In genomic region chr3:116594728-116595602, GRCm38 (mm10) we compare ENCODE assay signal across 8 mouse cellular contexts. TPM values are rescaled to one million over a fixed set of nuclear protein-coding genes. Genes with fewer than 3 reads are reported as not detected.
DNase-seq lines count a peak whose midpoint lies in the region; ATAC-seq and TF ChIP-seq lines count a peak whose summit lies in the region.

Gene Sass6, plus strand, starts transcription at chr3:116594982.

- in situ Hi-C loops in ES-E14 (cut with MboI; ENCODE audit: low sequenced_read_pairs in 2 of 2, unreplicated experiment in 2 of 2), result no loop called here

- TF ChIP-seq CTCF in lung, adult 2 months (IDR thresholded peaks at IDR 0.05; ENCODE audit: insufficient read depth, low read length), result no peak

- H3K27ac ChIP-seq in ES-E14 (ENCODE audit: insufficient read depth, low read depth, low read length, poor library complexity, severe bottlenecking), result peak within 1 kb of the TSS; percentile 71
- peak within 1 kb of the TSS; percentile 89 for H3K27ac ChIP-seq in forebrain, embryonic 15.5 days (replicated peaks)

- H3K4me2 ChIP-seq in forebrain, embryonic 15.5 days (replicated peaks), result peak within 1 kb of the TSS; percentile 74

- H3K9me3 ChIP-seq in ES-E14 (ENCODE audit: control insufficient read depth, insufficient read depth, low read depth, low read length), result no peaks in the 10 kb centered on the region
- H3K9me3 ChIP-seq in forebrain, embryonic 15.5 days, result no peaks in the 10 kb centered on the region

- peak; percentile 96 for DNase-seq in ES-E14 (ENCODE audit: low read depth, low spot score)
- DNase-seq in cerebellum, adult 11-12 months, result peak; percentile 95
- peak; percentile 91 for DNase-seq in heart, postnatal 25 days (ENCODE audit: low spot score)
- peak; percentile 93 to 99 for DNase-seq in layer of hippocampus, adult 18-20 months (ENCODE audit: low spot score in 2 of 2)
- DNase-seq in lung, adult 2 months, result peak; percentile 99
- peak; percentile 89 to 94 for DNase-seq in thymus, adult 18-20 months

- ATAC-seq in forebrain, embryonic 15.5 days (replicated peaks), result peak; percentile 99
- peak; percentile 99 for ATAC-seq in neutrophil, adult 5-6 weeks (ENCODE audit: extremely low read depth, insufficient number of reproducible peaks, low FRiP score, poor library complexity, severe bottlenecking)

- H3K36me3 ChIP-seq in ES-E14 (ENCODE audit: control insufficient read depth, insufficient read depth, low read length, poor library complexity, severe bottlenecking), result peaks cover 7% of the 10 kb centered on the region
- H3K36me3 ChIP-seq in forebrain, embryonic 15.5 days, result peaks cover 17% of the 10 kb centered on the region

- under 1% methylated on average over 65 of the region's 65 CpGs for WGBS in forebrain, embryonic 15.5 days
- under 1% methylated on average over 65 of the region's 65 CpGs for WGBS in lung, adult 2 months

- peak within 1 kb of the TSS; percentile 95 for H3K9ac ChIP-seq in ES-E14 (ENCODE audit: insufficient read depth, low read depth, low read length, poor library complexity, severe bottlenecking)
- peak within 1 kb of the TSS; percentile 74 for H3K9ac ChIP-seq in forebrain, embryonic 15.5 days (replicated peaks)

- TF ChIP-seq POLR2A in lung, adult 2 months (IDR thresholded peaks at IDR 0.05; ENCODE audit: borderline replicate concordance, extremely low read depth, low read depth, low read length), result peak; percentile 51; the same call in 1 of the 2 replicates

- H3K4me1 ChIP-seq in ES-E14 (ENCODE audit: control insufficient read depth in 2 of 2, insufficient read depth in 2 of 2, low read length in 2 of 2, poor library complexity in 1 of 2), result peaks cover 0 to 2% of the 10 kb centered on the region in 2 experiments; a peak in 2 of 4 replicates
- peaks cover 17% of the 10 kb centered on the region for H3K4me1 ChIP-seq in forebrain, embryonic 15.5 days
- no peaks in the 10 kb centered on the region for H3K4me1 ChIP-seq in lung, adult 2 months (ENCODE audit: control insufficient read depth, insufficient read depth, low read length)

- intact Hi-C loops in heart, postnatal 25 days (cut with DNase I), result loop anchor here (1.0 to 10.0 kb wide), 7 partner anchors 68 to 590 kb away; partner anchors contain the start of genes Dbt, Extl2, Mfsd14a and Slc30a7

- H3K27me3 ChIP-seq in forebrain, embryonic 15.5 days, result no peaks in the 10 kb centered on the region

- peak within 1 kb of the TSS; percentile 94 to 98 for H3K4me3 ChIP-seq in ES-E14 (ENCODE audit: insufficient read depth in 1 of 2, low read depth in 1 of 2, low read length in 2 of 2, poor library complexity in 1 of 2, severe bottlenecking in 1 of 2)
- peak within 1 kb of the TSS; percentile 76 for H3K4me3 ChIP-seq in forebrain, embryonic 15.5 days
- H3K4me3 ChIP-seq in lung, adult 2 months (replicated peaks; ENCODE audit: extremely low read depth, low read depth, low read length), result peak within 1 kb of the TSS; percentile 86

TF ChIP-seq in ES-E14, 5 proteins besides CTCF, POLR2A, EP300 and RAD21:
- TF ChIP-seq HCFC1 (IDR thresholded peaks at IDR 0.05; ENCODE audit: borderline replicate concordance, insufficient read depth, low read length) (peak; percentile 85; the same call in 1 of the 2 replicates), MAFK (IDR thresholded peaks at IDR 0.05; ENCODE audit: insufficient read depth, low read depth, low read length) (no peak)

RNA-seq across cellular contexts. Expression of gene Sass6, which starts in this region (rescaled TPM):
- total RNA-seq in ES-E14 (2012; rRNA removed), result 10.4 and 11.6 TPM in 2 replicates
- polyA plus RNA-seq in forebrain, embryonic 15.5 days (2015; fragmentation: Nextera tagmentation; extraction: Ambion mirVana), result 20.1 and 21.0 TPM in 2 replicates
- total RNA-seq in heart, postnatal 25 days (2021), result 1 to 10 TPM; 2.1 to 2.4 TPM
- total RNA-seq in layer of hippocampus, adult 18-20 months (2021), result 1 to 10 TPM; 8.3 to 8.7 TPM
- 1.1 and 1.7 TPM in 2 replicates for polyA plus RNA-seq in lung, adult 2 months (2012; rRNA removed)
- 19.8 and 23.4 TPM in 2 replicates for total RNA-seq in neutrophil, adult 5-6 weeks (2017)

Comparison
In these comparisons a context has a peak if more than half of its experiments do, and no peak if none do; other contexts are left out.
1. Peak in every context shown above with its lines: DNase-seq, ATAC-seq, H3K4me3 ChIP-seq and H3K27ac ChIP-seq.